Mouse (Mus musculus) left cerebral cortex, adult 2 months (tissue): ENCODE data around the gene Mfrp. TPM values are rescaled to one million over a fixed set of nuclear protein-coding genes. Genes with fewer than 3 reads are reported as not detected.
A peak's percentile ranks its signal among the peaks of the same experiment; 100 is the strongest.

ENCODE experiments used
- DNase-seq, 2 experiments: peaks; one replicate each; pipeline ENCODE4 v3.0.0; 2021 to 2022; ENCODE audit warnings: low spot score in 2 of 2, mixed read lengths in 1 of 2; ENCODE audit errors: extremely low spot score in 1 of 2
- H3K27ac ChIP-seq: fragments of 200-600 bp; 2 replicates; pipeline ENCODE4 v1.8.1; 2022
- H3K4me3 ChIP-seq: fragments of 200-600 bp; 2 replicates; pipeline ENCODE4 v1.8.1; 2022
- CTCF ChIP-seq: fragments of 200-600 bp; IDR thresholded peaks from 2 replicates; pipeline ENCODE4 v1.8.1; 2022; ENCODE audit warnings: antibody characterized with exemption, mild to moderate bottlenecking, moderate library complexity
- intact Hi-C: fragments of 180-260 bp; cut with DNase I; formaldehyde crosslinking; loops from one replicate; pipeline ENCODE4 v1.15.1; 2025
- total RNA-seq, 2 experiments: library from RNA; stranded (reverse); gene quantifications; 2 replicates each; pipeline ENCODE4 v1.2.3; 2021

Gene Mfrp
- total RNA-seq, 2 experiments from 2014 or later, result 0.82 to 1.6 TPM

- DNase-seq, result peak; percentile 64 to 68
- TF ChIP-seq CTCF, result no peak
- peak overlapping the region; percentile 91 for H3K27ac ChIP-seq
- intact Hi-C loops, result loop anchor here (2.0 kb wide), 1 partner anchor 30 kb away; no protein-coding TSS in a partner anchor
- H3K4me3 ChIP-seq, result no peak overlapping the region
Observed at GRCm38 (mm10) chr9:44078955-44079756, 22.4 kb upstream of the Mfrp start.

GRCm38 (mm10) chr9:44079997-44080780 lies 21.3 kb upstream of the Mfrp start:
- H3K4me3 ChIP-seq, result no peak overlapping the region

GRCm38 (mm10) chr9:44080953-44081352 lies 20.6 kb upstream of the Mfrp start:
- TF ChIP-seq CTCF, result no peak
- no peak overlapping the region for H3K4me3 ChIP-seq
- intact Hi-C loops, result loop anchor here (10.0 kb wide), 1 partner anchor 336 kb away; the partner anchor contains the start of gene Nectin1
- H3K27ac ChIP-seq, result peak overlapping the region; percentile 91
- peak in 1 of 2 experiments; percentile 63 for DNase-seq

More at GRCm38 (mm10) chr9:44079997-44080780, 21.3 kb upstream of the Mfrp start:
- intact Hi-C loops, result loop anchor here (2.0 to 10.0 kb wide), 2 partner anchors 29 to 335 kb away; partner anchors contain the start of gene Nectin1
- TF ChIP-seq CTCF, result no peak
- DNase-seq, result peak in 1 of 2 experiments; percentile 9
- H3K27ac ChIP-seq, result peak overlapping the region; percentile 91

- H3K27ac ChIP-seq, result peak overlapping the region; percentile 91
- TF ChIP-seq CTCF, result no peak
- DNase-seq, result no peak
- intact Hi-C loops, result loop anchor here (10.0 kb wide), 1 partner anchor 337 kb away; the partner anchor contains the start of gene Nectin1
- H3K4me3 ChIP-seq, result no peak overlapping the region
Observed at GRCm38 (mm10) chr9:44081581-44081980, 19.9 kb upstream of the Mfrp start.

GRCm38 (mm10) chr9:44082266-44082665 lies 19.3 kb upstream of the Mfrp start:
- DNase-seq, result no peak
- Histone ChIP-seq H3K4me3 (no peak overlapping the region), H3K27ac (no peak overlapping the region)
- intact Hi-C loops, result loop anchor here (10.0 kb wide), 1 partner anchor 337 kb away; the partner anchor contains the start of gene Nectin1
- TF ChIP-seq CTCF, result no peak

GRCm38 (mm10) chr9:44083392-44084121 lies 18.0 kb upstream of the Mfrp start:
- H3K4me3 ChIP-seq, result peak overlapping the region; percentile 81
- intact Hi-C loops, result loop anchor here (10.0 kb wide), 1 partner anchor 339 kb away; the partner anchor contains the start of gene Nectin1
- no peak for TF ChIP-seq CTCF
- peak overlapping the region; percentile 96 for H3K27ac ChIP-seq
- DNase-seq, result peak; percentile 70 to 73

GRCm38 (mm10) chr9:44084236-44084635 lies 17.3 kb upstream of the Mfrp start:
- intact Hi-C loops, result loop anchor here (10.0 kb wide), 1 partner anchor 339 kb away; the partner anchor contains the start of gene Nectin1
- no peak for DNase-seq
- Histone ChIP-seq H3K4me3 (peak overlapping the region; percentile 81), H3K27ac (peak overlapping the region; percentile 96)
- no peak for TF ChIP-seq CTCF

- Histone ChIP-seq H3K27ac (peak overlapping the region; percentile 96), H3K4me3 (peak overlapping the region; percentile 81)
- intact Hi-C loops, result loop anchor here (10.0 kb wide), 1 partner anchor 340 kb away; the partner anchor contains the start of gene Nectin1
- no peak for TF ChIP-seq CTCF
- peak; percentile 91 to 95 for DNase-seq
Observed at GRCm38 (mm10) chr9:44084659-44085229, 16.8 kb upstream of the Mfrp start.

GRCm38 (mm10) chr9:44085276-44085675 lies 16.3 kb upstream of the Mfrp start:
- H3K27ac ChIP-seq, result peak overlapping the region; percentile 96
- peak overlapping the region; percentile 81 for H3K4me3 ChIP-seq
- no peak for DNase-seq
- TF ChIP-seq CTCF, result no peak
- intact Hi-C loops, result loop anchor here (10.0 kb wide), 1 partner anchor 340 kb away; the partner anchor contains the start of gene Nectin1
